Mouse (Mus musculus): ENCODE data around the gene Plcb4.

- TF ChIP-seq CTCF (IDR thresholded peaks at IDR 0.05; ENCODE audit: insufficient read depth, low read length) = no peak
- no peak for TF ChIP-seq POLR2A (IDR thresholded peaks at IDR 0.05; ENCODE audit: borderline replicate concordance, extremely low read depth, low read depth, low read length)
These were observed 225.8 kb downstream of the Plcb4 start for GRCm38 (mm10) chr2:135884534-135885180.
